Comparison of ENCODE assay signal across 12 mouse cellular contexts in the genomic region with DNA sequence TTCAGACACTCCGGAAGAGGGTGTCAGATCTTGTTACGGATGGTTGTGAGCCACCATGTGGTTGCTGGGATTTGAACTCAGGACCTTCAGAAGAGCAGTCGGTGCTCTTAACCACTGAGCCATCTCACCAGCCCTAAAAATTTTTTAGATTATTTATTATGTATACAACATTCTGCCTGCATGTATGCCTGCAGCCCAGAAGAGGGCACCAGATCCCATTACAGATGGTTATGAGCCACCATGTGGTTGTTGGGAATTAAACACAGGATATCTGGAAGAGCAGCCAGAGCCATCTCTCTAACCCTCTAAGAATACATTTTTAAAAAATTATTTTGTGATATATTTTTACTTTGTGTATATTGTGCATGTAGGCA. TPM values are rescaled to one million over a fixed set of nuclear protein-coding genes. Genes with fewer than 3 reads are reported as not detected.
DNase-seq lines count a peak whose midpoint lies in the region; ATAC-seq and TF ChIP-seq lines count a peak whose summit lies in the region.
"Not testable (repeated sequence)": the region's sequence is repeated elsewhere in the genome, so short reads cannot be mapped to it uniquely, and the experiment has no call there.
"Had no signal": no experiment of that assay in that cellular context is flagged by ENCODE, and none has a peak within 500 bp of the region (broad histone marks: within the 10 kb centered on the region; RNA-seq: fewer than 3 reads in every experiment).

No protein-coding gene starts in this region.

- intact Hi-C loops in gastrocnemius, adult 2 months (cut with DNase I), result loop anchor here (1.0 kb wide), 1 partner anchor 50 kb away; no protein-coding TSS in a partner anchor
- intact Hi-C loops in left cerebral cortex, adult 2 months (cut with DNase I), result loop anchor here (10.0 kb wide), 1 partner anchor 472 kb away; no protein-coding TSS in a partner anchor

- not testable (repeated sequence) for H3K9me3 ChIP-seq in intestine, embryonic 14.5 days (ENCODE audit: control insufficient read depth, low read length); lung, postnatal 0 days (ENCODE audit: low read length)

- ATAC-seq in intestine, embryonic 14.5 days (replicated peaks; ENCODE audit: low FRiP score, low TSS enrichment, low read depth), result 0 out of 2 replicates have a peak, but pooled peaks have one; percentile 32
- peak; percentile 41 for ATAC-seq in lung, postnatal 0 days

- TF ChIP-seq EP300 in lung, postnatal 0 days (IDR thresholded peaks at IDR 0.05), result not testable (repeated sequence)

- H3K4me1 ChIP-seq in intestine, embryonic 14.5 days (replicated peaks; ENCODE audit: control insufficient read depth, insufficient read depth, low read length); lung, postnatal 0 days (ENCODE audit: insufficient read depth, low read depth, low read length); spleen, adult 2 months (ENCODE audit: control insufficient read depth, insufficient read depth, insufficient read length): not testable (repeated sequence)

- not testable (repeated sequence) for H3K27me3 ChIP-seq in intestine, embryonic 14.5 days (replicated peaks; ENCODE audit: control insufficient read depth, insufficient read depth, low read length); lung, postnatal 0 days (replicated peaks; ENCODE audit: insufficient read depth, low read length); spleen, adult 2 months (ENCODE audit: control insufficient read depth, insufficient read depth, low read length)

- not testable (repeated sequence) for H3K9ac ChIP-seq in intestine, embryonic 14.5 days (ENCODE audit: low read length); lung, postnatal 0 days (replicated peaks; ENCODE audit: low read depth)

- peak; percentile 48 to 53 for DNase-seq in B cell, adult 2 months
- DNase-seq in ZHBTc4 (ENCODE audit: low read depth, low spot score), result peak; percentile 72
- peak; percentile 71 for DNase-seq in cerebellum, adult 9-10 months
- DNase-seq in gastrocnemius, adult 2 months; intestine, embryonic 14.5 days (ENCODE audit: low spot score): not testable (repeated sequence)
- DNase-seq in left cerebral cortex, adult 2 months (ENCODE audit: extremely low spot score in 1 of 2, low spot score in 2 of 2), result peak in 1 of 2 experiments; percentile 13
- DNase-seq in lung, postnatal 0 days (ENCODE audit: low spot score), result peak; percentile 81
- DNase-seq in spleen, adult 2 months (ENCODE audit: low read depth in 1 of 2, low spot score in 2 of 2), result peak; percentile 10 to 14

- not testable (repeated sequence) for TF ChIP-seq POLR2A in spleen, adult 2 months (IDR thresholded peaks at IDR 0.05; ENCODE audit: low read depth, low read length)

- not testable (repeated sequence) for H3K36me3 ChIP-seq in intestine, embryonic 14.5 days (ENCODE audit: control insufficient read depth, insufficient read depth, low read length); lung, postnatal 0 days (ENCODE audit: insufficient read depth, low read length); spleen, adult 2 months (ENCODE audit: control insufficient read depth, insufficient read depth, low read length)

- WGBS in intestine, embryonic 14.5 days, result 52% methylated on average over 2 of the region's 3 CpGs
- 47% methylated on average over 3 of the region's 3 CpGs for WGBS in lung, postnatal 0 days
- 8% methylated on average over 3 of the region's 3 CpGs for WGBS in spleen, adult 2 months

- not testable (repeated sequence) for H3K4me3 ChIP-seq in gastrocnemius, adult 2 months; intestine, embryonic 14.5 days (ENCODE audit: low read depth, low read length); left cerebral cortex, adult 2 months; lung, postnatal 0 days (ENCODE audit: low read depth, low read length); spleen, adult 2 months (ENCODE audit: extremely low read depth, insufficient read depth, insufficient read length)

- H3K4me2 ChIP-seq in intestine, embryonic 14.5 days (ENCODE audit: low read length); lung, postnatal 0 days (replicated peaks; ENCODE audit: low read depth, low read length): not testable (repeated sequence)

- H3K27ac ChIP-seq in gastrocnemius, adult 2 months, result peak overlapping the region; percentile 76; the same call in 1 of the 2 replicates
- H3K27ac ChIP-seq in intestine, embryonic 14.5 days (ENCODE audit: low read depth); left cerebral cortex, adult 2 months; lung, postnatal 0 days (ENCODE audit: low read length); spleen, adult 2 months (ENCODE audit: insufficient read depth, low read length): not testable (repeated sequence)

- TF ChIP-seq CTCF in gastrocnemius, adult 2 months (IDR thresholded peaks at IDR 0.05), result peak; percentile 73
- peak; percentile 62 for TF ChIP-seq CTCF in left cerebral cortex, adult 2 months (IDR thresholded peaks at IDR 0.05)
- peak; percentile 88 for TF ChIP-seq CTCF in lung, postnatal 0 days (IDR thresholded peaks at IDR 0.05)
- TF ChIP-seq CTCF in spleen, adult 2 months (IDR thresholded peaks at IDR 0.05; ENCODE audit: extremely low read depth, insufficient read depth, insufficient read length, insufficient replicate concordance), result not testable (repeated sequence)

RNA-seq across cellular contexts. Expression of gene Sgf29, which starts 5.9 kb away (rescaled TPM):
- total RNA-seq in gastrocnemius, adult 2 months (2021), result 10 to 100 TPM; 30.0 to 34.1 TPM
- polyA plus RNA-seq in intestine, embryonic 14.5 days (2014; fragmentation: Nextera tagmentation; extraction: Ambion mirVana), result 53.4 and 64.5 TPM in 2 replicates
- total RNA-seq in left cerebral cortex, adult 2 months (2021), result 10 to 100 TPM; 30.2 to 33.5 TPM
- 42.9 and 49.5 TPM in 2 replicates for polyA plus RNA-seq in lung, postnatal 0 days (2015; fragmentation: Nextera tagmentation; extraction: Ambion mirVana)
- 31.4 and 32.3 TPM in 2 replicates for polyA plus RNA-seq in spleen, adult 2 months (2012; rRNA removed)

RNA-seq across cellular contexts. Expression of gene Nupr1, which starts 12.6 kb away (rescaled TPM):
- 10 to 100 TPM in 1 of 2 experiments, 1 to 10 TPM in 1; 8.8 to 10.9 TPM for total RNA-seq in gastrocnemius, adult 2 months (2021)
- 6.6 and 27.3 TPM in 2 replicates for polyA plus RNA-seq in intestine, embryonic 14.5 days (2014; fragmentation: Nextera tagmentation; extraction: Ambion mirVana)
- total RNA-seq in left cerebral cortex, adult 2 months (2021), result 10 to 100 TPM; 17.6 to 21.0 TPM
- 266 and 308 TPM in 2 replicates for polyA plus RNA-seq in lung, postnatal 0 days (2015; fragmentation: Nextera tagmentation; extraction: Ambion mirVana)
- 28.8 and 42.3 TPM in 2 replicates for polyA plus RNA-seq in spleen, adult 2 months (2012; rRNA removed)

RNA-seq across cellular contexts. Expression of gene Sult1a1, which starts 33.0 kb away (rescaled TPM):
- total RNA-seq in gastrocnemius, adult 2 months (2021), result 10 to 100 TPM; 16.6 to 16.8 TPM
- polyA plus RNA-seq in intestine, embryonic 14.5 days (2014; fragmentation: Nextera tagmentation; extraction: Ambion mirVana), result 3.5 and 3.8 TPM in 2 replicates
- total RNA-seq in left cerebral cortex, adult 2 months (2021), result 10 to 100 TPM; 10.8 to 13.6 TPM
- 57.1 and 58.4 TPM in 2 replicates for polyA plus RNA-seq in lung, postnatal 0 days (2015; fragmentation: Nextera tagmentation; extraction: Ambion mirVana)
- polyA plus RNA-seq in spleen, adult 2 months (2012; rRNA removed), result 10.5 and 12.9 TPM in 2 replicates

RNA-seq across cellular contexts. Expression of gene Il27, which starts 48.5 kb away (rescaled TPM):
- total RNA-seq in gastrocnemius, adult 2 months (2021), result not detected
- not detected in 2 replicates for polyA plus RNA-seq in intestine, embryonic 14.5 days (2014; fragmentation: Nextera tagmentation; extraction: Ambion mirVana)
- total RNA-seq in left cerebral cortex, adult 2 months (2021), result not detected
- 0.31 TPM in 1 of 2 replicates, not detected in the other for polyA plus RNA-seq in lung, postnatal 0 days (2015; fragmentation: Nextera tagmentation; extraction: Ambion mirVana)
- polyA plus RNA-seq in spleen, adult 2 months (2012; rRNA removed), result 0.79 and 1.5 TPM in 2 replicates
- polyA plus RNA-seq: forebrain, embryonic 16.5 days; heart, embryonic 11.5 days; kidney, embryonic 16.5 days; limb, embryonic 13.5 days had no signal

RNA-seq across cellular contexts. Expression of gene Bola2, which starts 52.0 kb away (rescaled TPM):
- 10 to 100 TPM; 35.1 to 36.9 TPM for total RNA-seq in gastrocnemius, adult 2 months (2021)
- polyA plus RNA-seq in intestine, embryonic 14.5 days (2014; fragmentation: Nextera tagmentation; extraction: Ambion mirVana), result 140 and 159 TPM in 2 replicates
- 100 to 1,000 TPM; 100 to 106 TPM for total RNA-seq in left cerebral cortex, adult 2 months (2021)
- 76.1 and 77.4 TPM in 2 replicates for polyA plus RNA-seq in lung, postnatal 0 days (2015; fragmentation: Nextera tagmentation; extraction: Ambion mirVana)
- 37.4 and 51.8 TPM in 2 replicates for polyA plus RNA-seq in spleen, adult 2 months (2012; rRNA removed)
